Mouse (Mus musculus) limb, embryonic 14.5 days (tissue): ENCODE measurements around the gene Nadk2. TPM values are rescaled to one million over a fixed set of nuclear protein-coding genes. Genes with fewer than 3 reads are reported as not detected.

Experiments
- ATAC-seq: fragments of 200-750 bp; cut with Nextera tagmentation; 2 replicates; pipeline ENCODE4 v1.8.0; 2017; ENCODE audit warnings: low read depth, moderate number of reproducible peaks, moderate TSS enrichment; ENCODE audit not compliant: low FRiP score
- DNase-seq: peaks from one replicate; pipeline ENCODE4 v3.0.0-alpha.2; 2015; ENCODE audit warnings: low spot score
- H3K27ac ChIP-seq: fragments of 300-500 bp; sonication (generic); replicated peaks from 2 replicates; pipeline ENCODE4 v1.5.1; 2014; ENCODE audit warnings: low read depth, mild to moderate bottlenecking, low read length, moderate library complexity, mixed read lengths
- H3K27me3 ChIP-seq: fragments of 300-500 bp; sonication (generic); 2 replicates; pipeline ENCODE4 v1.6.1; 2014; ENCODE audit warnings: low read length, mixed read lengths; ENCODE audit not compliant: control insufficient read depth, insufficient read depth
- H3K36me3 ChIP-seq: fragments of 300-500 bp; sonication (generic); 2 replicates; pipeline ENCODE4 v1.6.1; 2014; ENCODE audit warnings: mild to moderate bottlenecking, low read length, moderate library complexity, mixed read lengths; ENCODE audit not compliant: control insufficient read depth, insufficient read depth
- H3K4me1 ChIP-seq: fragments of 300-500 bp; sonication (generic); 2 replicates; pipeline ENCODE4 v1.6.1; 2014; ENCODE audit warnings: antibody characterized with exemption, low read length, mixed read lengths; ENCODE audit not compliant: control insufficient read depth, insufficient read depth
- H3K4me2 ChIP-seq: fragments of 300-500 bp; sonication (generic); replicated peaks from 2 replicates; pipeline ENCODE4 v1.6.1; 2014; ENCODE audit warnings: low read depth, mild to moderate bottlenecking, low read length, moderate library complexity; ENCODE audit not compliant: severe bottlenecking
- H3K4me3 ChIP-seq: fragments of 300-500 bp; sonication (generic); replicated peaks from 2 replicates; pipeline ENCODE4 v1.5.1; 2014; ENCODE audit warnings: low read length
- H3K9ac ChIP-seq: fragments of 300-500 bp; sonication (generic); 2 replicates; pipeline ENCODE4 v1.6.1; 2014; ENCODE audit warnings: mild to moderate bottlenecking, low read depth, low read length, moderate library complexity; ENCODE audit not compliant: severe bottlenecking
- H3K9me3 ChIP-seq: fragments of 300-500 bp; sonication (generic); 2 replicates; pipeline ENCODE4 v1.6.1; 2016; ENCODE audit warnings: low read length; ENCODE audit not compliant: control insufficient read depth
- POLR2A ChIP-seq: fragments of 200-500 bp; IDR thresholded peaks from 2 replicates; pipeline ENCODE4 v1.8.0; 2012; ENCODE audit warnings: inconsistent platforms, mild to moderate bottlenecking, moderate library complexity, borderline replicate concordance; ENCODE audit not compliant: insufficient read depth, insufficient read length; ENCODE audit errors: extremely low read depth
- WGBS: fragments of 180-500 bp; shearing (Covaris S2); extraction: QIAGEN DNeasy Blood & Tissue Kit; methylation state at CpG from one replicate; pipeline ENCODE4 v1.1.7; 2014; 5-methylcytosine and 5-hydroxymethylcytosine counted together
- polyA plus RNA-seq, 2 experiments: library from polyadenylated mRNA; depleted of rRNA in 1 of 2; stranded (reverse) in 1 of 2; unstranded in 1 of 2; fragments of >200 nt; fragmentation: Nextera tagmentation in 1 of 2; extraction: Ambion mirVana in 1 of 2; gene quantifications; 2 replicates each; pipeline versions ENCODE4 v1.2.1 to v1.2.3; 2012 to 2014

The Nadk2 gene
- polyA plus RNA-seq, 2 experiments: 26.7 to 31.6 TPM

GRCm38 (mm10) chr15:9070353-9070752, 707 bp upstream of the Nadk2 start:
- peak overlapping the region; percentile 77 for H3K27ac ChIP-seq
- no peaks in the 10 kb centered on the region for H3K27me3 ChIP-seq
- peaks cover 23% of the 10 kb centered on the region for H3K4me1 ChIP-seq
- peak overlapping the region; percentile 93 for H3K9ac ChIP-seq
- H3K9me3 ChIP-seq: no peaks in the 10 kb centered on the region
- whole genome bisulfite sequencing: 4% methylated on average over 3 of the region's 3 CpGs
- DNase-seq (no peak), ATAC-seq (no peak)
- H3K4me2 ChIP-seq: peak overlapping the region; percentile 79
- no peaks in the 10 kb centered on the region for H3K36me3 ChIP-seq
- peak overlapping the region; percentile 92 for H3K4me3 ChIP-seq
- TF ChIP-seq POLR2A: no peak

GRCm38 (mm10) chr15:9071556-9072544, 790 bp downstream of the Nadk2 start:
- H3K9me3 ChIP-seq: no peaks in the 10 kb centered on the region
- ATAC-seq: peak; percentile 21
- no peaks in the 10 kb centered on the region for H3K27me3 ChIP-seq
- H3K9ac ChIP-seq: peak overlapping the region; percentile 93
- WGBS: under 1% methylated on average over 40 of the region's 66 CpGs
- no peak for DNase-seq
- peak overlapping the region; percentile 92 for H3K4me3 ChIP-seq
- peak overlapping the region; percentile 92 for H3K27ac ChIP-seq
- H3K36me3 ChIP-seq: no peaks in the 10 kb centered on the region
- TF ChIP-seq POLR2A: 0 out of 2 replicates have a peak, but pooled peaks have one; percentile 11
- H3K4me2 ChIP-seq: peak overlapping the region; percentile 79
- peaks cover 23% of the 10 kb centered on the region for H3K4me1 ChIP-seq

GRCm38 (mm10) chr15:9072630-9073029, 1.6 kb downstream of the Nadk2 start:
- ATAC-seq (no peak), DNase-seq (peak; percentile 50)
- Histone ChIP-seq H3K9me3 (no peaks in the 10 kb centered on the region), H3K27me3 (no peaks in the 10 kb centered on the region), H3K36me3 (no peaks in the 10 kb centered on the region), H3K4me3 (peak overlapping the region; percentile 92), H3K27ac (no peak overlapping the region), H3K4me1 (peaks cover 23% of the 10 kb centered on the region), H3K9ac (no peak overlapping the region; the same call in 1 of the 2 replicates), H3K4me2 (peak overlapping the region; percentile 79)
- 31% methylated on average over 5 of the region's 5 CpGs for WGBS
- TF ChIP-seq POLR2A: no peak

- peak overlapping the region; percentile 92 for H3K4me3 ChIP-seq
- DNase-seq: no peak
- peaks cover 23% of the 10 kb centered on the region for H3K4me1 ChIP-seq
- no peak overlapping the region for H3K27ac ChIP-seq
- no peaks in the 10 kb centered on the region for H3K36me3 ChIP-seq
- ATAC-seq: no peak
- TF ChIP-seq POLR2A: no peak
- no peaks in the 10 kb centered on the region for H3K27me3 ChIP-seq
- 42% methylated on average over 12 of the region's 12 CpGs for WGBS
- no peaks in the 10 kb centered on the region for H3K9me3 ChIP-seq
- H3K4me2 ChIP-seq: peak overlapping the region; percentile 79
- no peak overlapping the region for H3K9ac ChIP-seq
Measured at GRCm38 (mm10) chr15:9073067-9073608, 2.1 kb downstream of the Nadk2 start.

DNA sequence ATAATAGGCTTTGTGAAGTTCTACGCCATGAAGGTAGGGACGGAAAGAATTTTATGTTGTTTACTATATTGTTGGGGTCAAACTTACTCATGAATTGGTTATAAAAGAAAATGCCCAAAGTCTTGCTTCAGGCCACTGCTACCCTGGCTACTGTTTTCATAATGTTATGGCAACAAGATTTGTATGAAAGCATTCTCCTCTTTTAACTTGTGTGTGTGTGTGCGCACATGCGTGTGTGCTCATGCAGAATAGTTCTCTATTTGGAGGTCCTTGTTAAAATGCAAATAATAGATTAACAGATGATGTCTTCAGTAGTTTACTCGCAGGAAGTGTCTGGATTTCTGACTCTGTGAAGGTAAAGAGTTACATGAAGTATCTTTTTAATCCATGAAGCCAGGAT, 2.6 kb downstream of the Nadk2 start:
- no peak for TF ChIP-seq POLR2A
- H3K4me2 ChIP-seq: no peak overlapping the region; the same call in 1 of the 2 replicates
- no peak overlapping the region for H3K27ac ChIP-seq
- no peak overlapping the region for H3K9ac ChIP-seq
- H3K27me3 ChIP-seq: no peaks in the 10 kb centered on the region
- H3K36me3 ChIP-seq: no peaks in the 10 kb centered on the region
- no peak overlapping the region for H3K4me3 ChIP-seq
- peaks cover 23% of the 10 kb centered on the region for H3K4me1 ChIP-seq
- H3K9me3 ChIP-seq: no peaks in the 10 kb centered on the region
- ATAC-seq: no peak
- 77% methylated on average over 5 of the region's 5 CpGs for WGBS
- DNase-seq: no peak
